Mouse (Mus musculus) CH12.LX (cell line): ENCODE measurements at regions not wholly inside any gene's neighbourhood (a gene's known extent, or its start where the extent isn't known, plus 50 kb on each side); places are given as distances from the start of the nearest gene placed in this dataset.
"Not testable (repeated sequence)": the region's sequence is repeated elsewhere in the genome, so short reads cannot be mapped to it uniquely, and the experiment has no call there.

ENCODE experiments used
- DNase-seq: peaks from one replicate; pipeline ENCODE4 v3.0.0-alpha.2; 2013; ENCODE audit errors: extremely low read depth
- H3K27ac ChIP-seq: 2 replicates; pipeline ENCODE4 v1.5.1; 2012; ENCODE audit warnings: low read depth, mild to moderate bottlenecking, control low read depth, moderate library complexity; ENCODE audit not compliant: insufficient read depth
- H3K27me3 ChIP-seq: replicated peaks from 2 replicates; pipeline ENCODE3; 2012; ENCODE audit warnings: inconsistent platforms
- H3K36me3 ChIP-seq, 2 experiments: replicated peaks in 1 of 2; 2 replicates each; pipeline versions ENCODE3 to v1.6.1; 2012; ENCODE audit warnings: inconsistent platforms in 1 of 2, low read length in 1 of 2, mild to moderate bottlenecking in 1 of 2, mixed read lengths in 1 of 2, moderate library complexity in 1 of 2; ENCODE audit not compliant: control insufficient read depth in 1 of 2, insufficient read depth in 1 of 2
- H3K4me1 ChIP-seq, 2 experiments: 2 replicates each; pipeline ENCODE4 v1.6.1; 2012; ENCODE audit warnings: inconsistent platforms in 1 of 2, moderate library complexity in 1 of 2; ENCODE audit not compliant: insufficient read depth in 2 of 2, control insufficient read depth in 1 of 2
- H3K4me2 ChIP-seq: 2 replicates; pipeline ENCODE4 v1.6.1; 2012; ENCODE audit warnings: low read depth, mild to moderate bottlenecking, control low read depth; ENCODE audit not compliant: poor library complexity, insufficient read depth, severe bottlenecking
- H3K4me3 ChIP-seq, 3 experiments: fragments of 150-350 bp in 1 of 3; sonication (generic) in 1 of 3; replicated peaks in 1 of 3; 2 replicates each; pipeline versions ENCODE3 to v1.5.1; 2011 to 2012; ENCODE audit warnings: low read depth in 2 of 3, low read length in 2 of 3, mild to moderate bottlenecking in 2 of 3, moderate library complexity in 2 of 3, control low read depth in 1 of 3, improper control_type of control experiment in 1 of 3, inconsistent platforms in 1 of 3, mixed read lengths in 1 of 3; ENCODE audit not compliant: poor library complexity in 1 of 3
- H3K79me2 ChIP-seq: replicated peaks from 2 replicates; pipeline ENCODE4 v1.6.1; 2012; ENCODE audit warnings: mild to moderate bottlenecking, moderate library complexity; ENCODE audit not compliant: control insufficient read depth, poor library complexity, insufficient read depth, severe bottlenecking; ENCODE audit errors: extremely low read depth
- H3K9ac ChIP-seq: 2 replicates; pipeline ENCODE4 v1.6.1; 2012; ENCODE audit warnings: low read depth, mild to moderate bottlenecking, control low read depth, moderate library complexity; ENCODE audit not compliant: insufficient read depth
- H3K9me3 ChIP-seq: replicated peaks from 2 replicates; pipeline ENCODE3; 2012; ENCODE audit warnings: low read length, inconsistent platforms, mixed read lengths
- CHD2 ChIP-seq: IDR thresholded peaks from 2 replicates; pipeline ENCODE4 v1.6.1; 2011; ENCODE audit warnings: low read length, improper control_type of control experiment
- ELF1 ChIP-seq: IDR thresholded peaks from 2 replicates; pipeline ENCODE4 v1.6.1; 2014; ENCODE audit warnings: low read depth, mild to moderate bottlenecking, inconsistent platforms, low read length, improper control_type of control experiment
- HCFC1 ChIP-seq: IDR thresholded peaks from 2 replicates; pipeline ENCODE4 v1.6.1; 2012; ENCODE audit warnings: low read depth, mild to moderate bottlenecking, inconsistent platforms, low read length, improper control_type of control experiment
- IRF4 ChIP-seq: IDR thresholded peaks from 2 replicates; pipeline ENCODE4 v1.6.1; 2014; ENCODE audit warnings: low read depth, mild to moderate bottlenecking, inconsistent platforms, low read length, improper control_type of control experiment
- JUN ChIP-seq: IDR thresholded peaks from 2 replicates; pipeline ENCODE4 v1.6.1; 2011; ENCODE audit warnings: low read depth, mild to moderate bottlenecking, low read length, improper control_type of control experiment, moderate library complexity; ENCODE audit not compliant: insufficient read depth
- KAT2A ChIP-seq: IDR thresholded peaks from 2 replicates; pipeline ENCODE4 v1.6.1; 2012; ENCODE audit warnings: low read length, improper control_type of control experiment, inconsistent platforms; ENCODE audit not compliant: insufficient replicate concordance
- MAFK ChIP-seq: IDR thresholded peaks from 2 replicates; pipeline ENCODE4 v1.6.1; 2011; ENCODE audit warnings: low read length, improper control_type of control experiment; ENCODE audit not compliant: insufficient replicate concordance
- MAX ChIP-seq: IDR thresholded peaks from 2 replicates; pipeline ENCODE4 v1.6.1; 2011; ENCODE audit warnings: low read length, improper control_type of control experiment
- MAZ ChIP-seq: IDR thresholded peaks from 2 replicates; pipeline ENCODE4 v1.6.1; 2012; ENCODE audit warnings: low read depth, mild to moderate bottlenecking, inconsistent platforms, low read length, improper control_type of control experiment, moderate library complexity
- NRF1 ChIP-seq: IDR thresholded peaks from 2 replicates; pipeline ENCODE4 v1.6.1; 2014; ENCODE audit warnings: low read depth, mild to moderate bottlenecking, inconsistent platforms, low read length, improper control_type of control experiment, moderate library complexity
- POLR2A ChIP-seq: IDR thresholded peaks from 2 replicates; pipeline ENCODE4 v1.6.1; 2011; ENCODE audit warnings: low read depth, mild to moderate bottlenecking, improper control_type of control experiment, low read length
- POLR2AphosphoS2 ChIP-seq: IDR thresholded peaks from 2 replicates; pipeline ENCODE4 v1.6.1; 2011; ENCODE audit warnings: low read depth, low read length, improper control_type of control experiment
- RAD21 ChIP-seq: IDR thresholded peaks from 2 replicates; pipeline ENCODE4 v1.6.1; 2011; ENCODE audit warnings: low read depth, mild to moderate bottlenecking, low read length, improper control_type of control experiment, moderate library complexity
- RCOR1 ChIP-seq: conservative IDR thresholded peaks from 2 replicates; pipeline ENCODE4 v1.6.1; 2012; ENCODE audit warnings: low read depth, mild to moderate bottlenecking, inconsistent platforms, low read length, improper control_type of control experiment
- UBTF ChIP-seq: IDR thresholded peaks from 2 replicates; pipeline ENCODE4 v1.6.1; 2012; ENCODE audit warnings: low read depth, mild to moderate bottlenecking, inconsistent platforms, low read length, improper control_type of control experiment, moderate library complexity
- USF1 ChIP-seq: IDR thresholded peaks from 2 replicates; pipeline ENCODE4 v1.6.1; 2014; ENCODE audit warnings: low read depth, mild to moderate bottlenecking, inconsistent platforms, low read length, improper control_type of control experiment
- USF2 ChIP-seq: conservative IDR thresholded peaks from 2 replicates; pipeline ENCODE4 v1.6.1; 2011; ENCODE audit warnings: low read depth, low read length, improper control_type of control experiment
- ZKSCAN1 ChIP-seq: IDR thresholded peaks from 2 replicates; pipeline ENCODE4 v1.6.1; 2012; ENCODE audit warnings: low read depth, inconsistent platforms, low read length, improper control_type of control experiment, borderline replicate concordance
- ZMIZ1 ChIP-seq: IDR thresholded peaks from 2 replicates; pipeline ENCODE4 v1.6.1; 2012; ENCODE audit warnings: low read depth, mild to moderate bottlenecking, inconsistent platforms, low read length, improper control_type of control experiment
- dilution Hi-C: fragments of 300-500 bp; cut with MboI; formaldehyde crosslinking; loops from 2 replicates; pipeline ENCODE4 v1.14.3; 2020; ENCODE audit warnings: low sequenced_read_pairs; ENCODE audit not compliant: extremely low pct_unique_long_range_greater_than_20kb, extremely low pct_ligation_motif_present
- in situ Hi-C: fragments of 300-500 bp; cut with MboI; formaldehyde crosslinking; loops from 3 replicates; pipeline ENCODE4 v1.14.3; 2019; ENCODE audit warnings: low sequenced_read_pairs, low pct_ligation_motif_present, low pct_unique_long_range_greater_than_20kb, mixed read lengths

DNA sequence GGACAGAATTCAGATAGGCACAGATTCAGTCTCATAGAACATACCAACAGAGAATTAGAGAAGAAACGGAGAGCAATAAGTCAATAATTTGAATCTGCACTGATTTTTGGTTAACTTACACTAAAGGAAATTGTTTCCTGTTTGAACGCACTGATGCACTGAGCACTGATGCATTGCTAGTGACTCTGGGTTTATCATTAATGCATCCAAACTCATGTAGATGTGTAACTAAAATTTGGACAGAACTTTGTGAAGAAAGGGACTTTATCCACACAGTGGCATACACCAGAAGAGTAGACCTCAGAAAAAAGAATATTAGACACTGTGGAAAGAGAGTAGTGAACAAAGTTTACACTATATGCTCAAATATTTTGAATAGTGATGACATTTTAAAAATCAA lies 364.2 kb downstream of the Casp12 start:
- H3K9me3 ChIP-seq, result no peaks in the 10 kb centered on the region
- no peak overlapping the region for H3K9ac ChIP-seq
- DNase-seq, result no peak
- no peaks in the 10 kb centered on the region for H3K27me3 ChIP-seq
- no peaks in the 10 kb centered on the region for H3K4me1 ChIP-seq
- no peak overlapping the region for H3K27ac ChIP-seq
- H3K36me3 ChIP-seq, result no peaks in the 10 kb centered on the region
- no peak overlapping the region for H3K4me3 ChIP-seq
- H3K4me2 ChIP-seq, result no peak overlapping the region
- in situ Hi-C loops, result no loop called here
- TF ChIP-seq KAT2A, result no peak
- no peak for TF ChIP-seq ZKSCAN1
- TF ChIP-seq USF2, result no peak
- TF ChIP-seq POLR2A, result no peak
- no peak for TF ChIP-seq ZMIZ1
- TF ChIP-seq NRF1, result no peak
- TF ChIP-seq CHD2, result no peak
- no peak for TF ChIP-seq JUN
- TF ChIP-seq RCOR1, result no peak
- no peak for TF ChIP-seq USF1
- no peak for TF ChIP-seq MAFK
- TF ChIP-seq MAZ, result no peak
- TF ChIP-seq HCFC1, result no peak
- TF ChIP-seq MAX, result no peak
- no peak for TF ChIP-seq IRF4
- TF ChIP-seq UBTF, result no peak
- no peak for TF ChIP-seq POLR2AphosphoS2
- no peak for TF ChIP-seq RAD21
- TF ChIP-seq ELF1, result no peak
- H3K79me2 ChIP-seq, result no peaks in the 10 kb centered on the region
- dilution Hi-C loops, result no loop called here

DNA sequence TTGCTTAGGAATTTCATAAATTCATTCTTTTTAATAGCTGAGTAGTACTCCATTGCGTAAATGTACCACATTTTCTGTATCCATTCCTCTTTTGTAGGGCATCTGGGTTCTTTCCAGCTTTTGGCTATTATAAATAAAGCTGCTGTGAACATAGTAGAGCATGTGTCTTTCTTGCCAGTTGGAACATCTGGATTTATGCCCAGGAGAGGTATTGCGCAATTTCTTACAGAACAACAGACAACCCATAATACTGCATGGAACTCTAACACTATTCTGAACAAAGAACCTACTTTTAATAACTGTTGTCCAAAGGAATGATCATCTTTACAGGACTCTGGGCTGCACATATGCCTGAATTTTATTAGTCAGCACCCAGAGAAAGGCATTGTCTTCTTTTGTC lies 373.4 kb downstream of the Casp12 start:
- in situ Hi-C loops, H3K9me3 ChIP-seq, H3K4me1 ChIP-seq, H3K9ac ChIP-seq, dilution Hi-C loops, H3K4me3 ChIP-seq, H3K36me3 ChIP-seq, H3K4me2 ChIP-seq, H3K27me3 ChIP-seq, H3K27ac ChIP-seq, H3K79me2 ChIP-seq, DNase-seq: not testable (repeated sequence)
